Mouse (Mus musculus): ENCODE data around the gene Tsacc. TPM values are rescaled to one million over a fixed set of nuclear protein-coding genes. Genes with fewer than 3 reads are reported as not detected.
A peak's percentile ranks its signal among the peaks of the same experiment; 100 is the strongest.
"Not testable (repeated sequence)": the region's sequence is repeated elsewhere in the genome, so short reads cannot be mapped to it uniquely, and the experiment has no call there.

Gene Tsacc
- 10 to 100 TPM; 10.9 to 12.5 TPM for total RNA-seq (2021)
- long read RNA-seq, experiment 1, partial matches to known transcripts = 1 of 2 reads
- long read RNA-seq, experiment 1, other reads (novel, unspliced or antisense) = 0 of 2 reads
- long read RNA-seq, experiment 2, partial matches to known transcripts = 0 of 3 reads
- long read RNA-seq, experiment 2, other reads (novel, unspliced or antisense) = 2 of 3 reads

- DNase-seq (ENCODE audit: low spot score in 2 of 2) = peak; percentile 86 to 94
These were observed at the start of gene Tsacc, which contains the start of gene Cct3 for GRCm38 (mm10) chr3:88296561-88297318. Gene Tsacc (minus strand): TSS chr3:88296999. Gene Cct3 (plus strand): TSS chr3:88297116.

- no peak for DNase-seq (ENCODE audit: low spot score in 2 of 2)
These were observed 42.2 kb upstream of the Tsacc start for GRCm38 (mm10) chr3:88339006-88339405.

GRCm38 (mm10) chr3:88338316-88338715 is 41.5 kb upstream of the Tsacc start:
- no peak for DNase-seq (ENCODE audit: low spot score in 2 of 2)

GRCm38 (mm10) chr3:88337367-88338020 is 40.7 kb upstream of the Tsacc start:
- no peak for DNase-seq (ENCODE audit: low spot score in 2 of 2)

- DNase-seq (ENCODE audit: low spot score in 2 of 2) = peak; percentile 92 to 98
These were observed 39.5 kb upstream of the Tsacc start, which contains the start of the genes Tmem79 and Smg5 for GRCm38 (mm10) chr3:88336058-88337013. Gene Tmem79 (minus strand): TSS chr3:88336148. Gene Smg5 (plus strand): TSS chr3:88336260.

GRCm38 (mm10) chr3:88335436-88336053 is 38.7 kb upstream of the Tsacc start:
- DNase-seq (ENCODE audit: low spot score in 2 of 2) = no peak

- DNase-seq (ENCODE audit: low spot score in 2 of 2) = no peak
These were observed 38.2 kb upstream of the Tsacc start for GRCm38 (mm10) chr3:88334902-88335435.

GRCm38 (mm10) chr3:88334029-88334658 is 37.3 kb upstream of the Tsacc start:
- no peak for DNase-seq (ENCODE audit: low spot score in 2 of 2)

- DNase-seq (ENCODE audit: low spot score in 2 of 2) = no peak
These were observed 34.5 kb upstream of the Tsacc start for GRCm38 (mm10) chr3:88331282-88331681.

- no peak for DNase-seq (ENCODE audit: low spot score in 2 of 2)
These were observed 32.2 kb upstream of the Tsacc start for GRCm38 (mm10) chr3:88328956-88329355.

GRCm38 (mm10) chr3:88324951-88325405 is 28.2 kb upstream of the Tsacc start, which contains the start of gene Glmp:
Gene Glmp (plus strand): TSS chr3:88325023.
- peak in 1 of 2 experiments; percentile 63 for DNase-seq (ENCODE audit: low spot score in 2 of 2)

GRCm38 (mm10) chr3:88299172-88299571 is 2.4 kb upstream of the Tsacc start:
- DNase-seq (ENCODE audit: low spot score in 2 of 2) = no peak

- DNase-seq (ENCODE audit: low spot score in 2 of 2) = no peak
These were observed 587 bp upstream of the Tsacc start for GRCm38 (mm10) chr3:88297321-88297851.

GRCm38 (mm10) chr3:88296110-88296560 is 664 bp downstream of the Tsacc start:
- DNase-seq (ENCODE audit: low spot score in 2 of 2) = no peak

GRCm38 (mm10) chr3:88295272-88295671 is 1.5 kb downstream of the Tsacc start:
- DNase-seq (ENCODE audit: low spot score in 2 of 2) = not testable (repeated sequence)

- no peak for DNase-seq (ENCODE audit: low spot score in 2 of 2)
These were observed 4.8 kb downstream of the Tsacc start for GRCm38 (mm10) chr3:88291970-88292369.

- not testable (repeated sequence) for DNase-seq (ENCODE audit: low spot score in 2 of 2)
These were observed 8.6 kb downstream of the Tsacc start for GRCm38 (mm10) chr3:88288133-88288713.

GRCm38 (mm10) chr3:88287110-88287509 is 9.7 kb downstream of the Tsacc start, which contains the start of gene Gm38392:
Gene Gm38392 (minus strand): TSS chr3:88287210.
- no peak for DNase-seq (ENCODE audit: low spot score in 2 of 2)

- DNase-seq (ENCODE audit: low spot score in 2 of 2) = not testable (repeated sequence)
These were observed 11.3 kb downstream of the Tsacc start for GRCm38 (mm10) chr3:88285565-88285895.
